Mouse (Mus musculus) heart, postnatal 0 days (tissue): ENCODE measurements around the gene Gabbr2.

Experiments
- CTCF ChIP-seq: IDR thresholded peaks from 2 replicates; pipeline ENCODE4 v1.5.1; 2016; ENCODE audit warnings: antibody characterized with exemption, control low read depth, low read depth
- EP300 ChIP-seq: IDR thresholded peaks from 2 replicates; pipeline ENCODE4 v1.6.1; 2016; ENCODE audit warnings: antibody characterized with exemption, low read depth

DNA sequence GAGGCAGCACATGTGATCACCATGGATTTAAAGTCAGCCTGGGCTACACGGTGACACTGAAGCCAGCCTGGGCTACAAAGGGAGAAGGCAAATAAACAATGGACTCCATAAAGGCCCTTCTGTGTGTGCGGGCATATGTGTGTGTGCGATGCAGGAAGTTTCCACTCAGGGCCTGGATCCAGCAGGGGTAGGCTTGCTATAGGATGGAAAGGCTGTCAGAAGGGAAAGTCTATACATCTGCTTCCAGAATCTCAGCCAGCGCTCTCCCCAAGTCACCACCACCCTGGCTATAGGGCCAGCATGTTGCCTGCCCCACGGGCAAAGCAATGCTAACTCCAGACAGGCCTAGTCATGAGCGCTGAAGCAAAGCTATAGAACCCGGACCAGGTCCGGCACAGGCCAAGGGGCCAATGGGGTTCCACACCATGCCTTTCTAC lies 348.0 kb downstream of the Gabbr2 start:
- TF ChIP-seq EP300 (no peak), CTCF (no peak)
